Mouse (Mus musculus) bone marrow macrophage, adult 2 months (primary cell): ENCODE measurements around the gene Gatad2b.

Source experiments
- CTCF ChIP-seq: IDR thresholded peaks from 2 replicates; pipeline ENCODE4 v1.5.1; 2012; ENCODE audit warnings: low read depth, mild to moderate bottlenecking, low read length, moderate library complexity
- POLR2A ChIP-seq: IDR thresholded peaks from 2 replicates; pipeline ENCODE4 v1.6.1; 2012; ENCODE audit warnings: mild to moderate bottlenecking, low read depth, low read length, borderline replicate concordance

- TF ChIP-seq POLR2A: no peak
- no peak for TF ChIP-seq CTCF
Observed at GRCm38 (mm10) chr3:90340177-90340576, 47.2 kb downstream of the Gatad2b start.
